Mouse (Mus musculus): ENCODE data around the gene Mlx.
A peak's percentile ranks its signal among the peaks of the same experiment; 100 is the strongest.
"Not testable (repeated sequence)": the region's sequence is repeated elsewhere in the genome, so short reads cannot be mapped to it uniquely, and the experiment has no call there.

Gene Mlx

DNA sequence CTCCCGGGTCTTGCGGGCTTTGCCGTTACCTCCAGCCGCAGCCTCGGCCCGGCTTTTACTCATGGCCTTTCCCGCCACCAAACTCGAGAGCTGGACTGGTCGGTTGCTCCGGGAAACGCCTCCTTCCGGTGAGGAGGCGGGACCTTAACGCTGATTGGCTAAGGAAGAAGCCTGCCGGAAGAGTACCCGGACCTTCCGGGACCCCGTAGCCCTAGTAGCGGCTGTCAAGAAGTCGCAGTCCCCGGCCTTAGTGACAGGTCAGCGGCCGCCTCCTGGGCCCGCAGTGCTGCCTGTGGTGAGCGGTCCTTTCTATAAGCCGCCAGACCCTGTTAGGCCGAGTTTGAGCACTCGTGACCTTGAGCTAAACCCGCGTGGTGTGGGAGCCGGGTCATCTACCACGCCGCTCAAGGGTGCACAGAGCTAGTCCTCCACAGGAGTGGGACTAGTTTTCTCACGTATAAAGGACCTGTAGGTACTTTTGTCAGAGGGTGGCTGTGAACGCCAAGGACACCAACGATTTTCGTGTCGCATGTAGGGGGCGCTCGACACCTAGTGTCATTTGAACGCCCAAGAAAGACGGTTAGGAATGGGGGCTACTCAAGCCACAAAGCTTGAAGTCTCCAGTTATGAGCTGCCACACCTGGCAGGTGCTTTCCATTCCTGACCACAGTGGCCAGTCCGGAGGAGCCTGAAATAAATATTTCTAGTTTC is 8.4 kb downstream of the Mlx start, which contains the start of gene Psmc3ip:
Gene Psmc3ip, minus strand, starts transcription at position 123 of the 711 bp plus-strand sequence.
- DNase-seq (ENCODE audit: low read depth, low spot score): peak; percentile 92

DNA sequence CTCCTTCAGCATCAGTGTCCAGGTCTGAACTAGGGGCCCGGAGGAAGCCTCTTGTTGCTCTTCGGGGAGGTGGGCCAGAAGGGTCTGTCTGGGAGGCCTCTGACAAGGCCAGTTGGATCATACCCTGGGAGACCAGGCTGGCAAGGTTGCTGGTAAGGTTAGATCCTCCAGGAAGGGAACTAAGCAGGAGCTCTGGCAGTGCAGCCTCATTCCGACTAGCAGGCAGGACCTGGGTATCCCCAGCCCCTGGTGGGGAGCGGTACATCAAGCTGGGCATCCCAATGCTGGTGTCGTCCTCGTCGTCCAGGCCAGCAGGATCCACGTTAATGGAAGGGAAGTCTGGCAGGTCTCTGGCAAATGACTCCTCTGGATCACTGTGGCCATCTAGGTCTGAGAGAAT is 11.2 kb downstream of the Mlx start:
- DNase-seq (ENCODE audit: low read depth, low spot score): no peak

DNA sequence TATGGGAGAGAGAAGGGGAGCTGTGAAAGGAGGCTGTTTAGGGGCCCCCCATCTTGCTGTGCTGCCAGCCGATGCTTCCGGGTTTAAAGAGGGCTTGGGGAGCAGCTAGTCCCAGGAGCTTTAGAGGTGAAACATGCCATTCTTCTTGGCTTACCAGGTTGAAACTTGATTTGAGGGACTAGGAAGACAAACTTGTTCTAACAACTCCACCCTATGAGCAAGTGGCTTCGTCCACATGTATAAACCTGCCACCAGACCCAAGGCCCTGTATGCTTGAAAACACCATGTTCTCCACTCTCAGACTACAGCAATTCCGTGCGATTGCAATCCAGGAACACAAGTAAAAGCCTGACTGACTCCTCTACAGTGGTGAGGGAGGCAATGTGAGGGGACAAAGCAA is 15.9 kb downstream of the Mlx start:
- no peak for DNase-seq (ENCODE audit: low read depth, low spot score)

DNA sequence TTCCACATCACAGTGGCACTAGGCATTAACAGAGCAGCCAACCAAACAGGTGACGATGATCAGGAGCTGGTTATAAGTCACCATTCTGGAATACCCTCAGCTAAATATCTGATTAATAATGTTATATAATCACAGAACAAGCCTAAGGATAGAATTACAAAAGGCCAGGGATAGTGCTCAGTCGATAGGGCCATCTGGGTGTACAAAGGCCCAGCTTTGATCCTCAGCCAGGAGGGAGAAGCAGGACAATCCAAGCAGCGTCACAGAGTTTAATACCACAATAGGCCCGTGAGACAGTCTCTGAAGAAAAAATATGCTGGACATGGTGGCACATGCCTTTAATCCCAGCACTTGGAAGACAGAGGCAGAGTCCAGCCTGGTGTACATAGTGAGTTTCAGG is 22.3 kb downstream of the Mlx start:
- DNase-seq (ENCODE audit: low read depth, low spot score): no peak

DNA sequence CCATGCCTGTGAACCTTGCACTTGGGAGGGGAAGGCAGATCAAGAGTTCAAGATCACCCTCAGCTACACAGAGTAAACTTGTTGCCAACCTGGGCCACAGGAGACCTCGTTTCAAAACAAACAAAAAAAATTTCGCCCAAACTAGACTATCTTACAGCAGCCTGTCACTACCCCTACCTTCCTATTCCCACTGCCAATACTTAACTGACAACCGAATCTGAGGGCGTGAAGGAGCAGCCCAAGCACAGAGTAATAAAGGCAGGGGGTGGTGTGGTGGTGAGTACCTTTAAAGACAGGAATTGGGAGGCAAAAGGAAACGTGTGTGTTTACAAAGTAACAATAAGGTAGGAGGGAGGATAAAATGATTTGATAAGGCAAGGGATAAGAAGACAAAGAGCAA is 23.6 kb downstream of the Mlx start:
- DNase-seq (ENCODE audit: low read depth, low spot score): no peak

DNA sequence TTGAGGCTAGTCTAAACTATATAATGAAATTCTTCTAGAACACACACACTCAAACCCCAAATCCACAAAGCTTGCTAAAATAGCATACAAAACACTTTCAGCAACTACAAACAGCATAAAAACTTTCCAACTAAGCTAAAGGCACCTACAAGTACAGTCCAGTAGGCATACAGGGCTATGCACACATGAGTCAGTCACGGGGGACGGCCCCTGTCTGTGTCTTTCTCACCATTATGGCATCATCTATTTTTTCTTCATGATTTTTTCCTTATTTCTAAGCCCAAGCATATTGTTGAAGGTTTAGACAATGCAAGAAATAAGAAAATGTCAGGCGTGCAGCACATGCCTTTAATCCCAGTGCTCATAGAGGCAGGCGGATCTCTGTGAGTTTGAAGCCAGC is 24.1 kb downstream of the Mlx start:
- DNase-seq (ENCODE audit: low read depth, low spot score): no peak

DNA sequence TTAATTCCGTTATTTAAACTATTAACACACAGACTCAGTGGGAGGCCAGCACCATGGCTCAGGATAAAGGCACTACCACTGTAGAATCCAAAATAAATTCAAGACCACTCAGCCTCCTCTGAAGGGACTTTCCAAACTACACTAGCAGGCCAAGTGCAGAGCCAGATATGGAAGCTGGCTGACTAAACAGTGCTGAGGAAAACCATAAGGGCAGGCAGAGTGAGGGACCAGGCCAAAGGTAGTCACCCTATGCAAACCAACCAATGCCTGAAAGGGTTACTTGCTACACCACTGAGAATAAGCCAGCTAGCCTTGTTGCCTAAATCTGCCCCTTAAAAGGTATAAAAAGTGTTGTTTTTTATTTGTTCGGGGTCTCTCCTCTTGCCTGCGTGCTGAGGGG is 25.1 kb downstream of the Mlx start:
- DNase-seq (ENCODE audit: low read depth, low spot score): no peak

DNA sequence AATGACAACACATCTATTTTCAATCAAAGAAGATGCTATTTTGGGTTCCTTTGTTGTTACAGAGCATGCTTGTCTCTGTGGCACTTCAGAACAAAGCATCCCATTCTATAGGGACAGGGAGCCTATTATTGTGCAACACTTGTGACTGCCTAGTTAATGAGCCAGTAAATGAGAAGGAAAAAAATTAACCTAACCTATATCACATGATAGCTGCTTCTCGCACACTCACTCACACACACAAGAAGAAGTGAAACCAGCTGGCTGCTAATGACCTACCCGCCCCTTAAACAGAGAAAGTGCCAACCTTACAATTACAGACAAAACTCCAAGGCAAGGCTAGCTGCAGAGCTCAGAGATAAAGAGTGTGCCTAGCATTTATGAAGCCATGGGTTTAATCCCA is 28.5 kb downstream of the Mlx start:
- DNase-seq (ENCODE audit: low read depth, low spot score): no peak

DNA sequence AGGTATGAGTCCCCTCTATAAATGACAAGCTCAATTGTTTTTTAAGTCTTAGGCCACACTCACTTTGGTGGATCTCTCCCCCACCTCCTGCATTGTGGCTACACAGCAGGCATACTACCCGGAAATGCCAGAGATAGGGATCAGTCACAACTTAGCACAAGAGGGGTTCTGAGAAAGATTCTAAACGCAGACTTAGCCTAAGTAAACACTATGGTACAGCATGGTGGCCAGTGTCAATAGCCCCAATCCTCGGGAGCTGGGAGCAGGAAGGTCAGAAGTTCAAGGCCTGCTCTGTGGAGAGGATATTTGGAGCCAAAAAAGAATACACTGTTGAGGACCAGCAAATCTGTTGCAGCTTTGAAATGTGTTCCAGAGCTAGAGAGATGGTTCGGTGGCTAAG is 31.0 kb downstream of the Mlx start:
- DNase-seq (ENCODE audit: low read depth, low spot score): no peak

DNA sequence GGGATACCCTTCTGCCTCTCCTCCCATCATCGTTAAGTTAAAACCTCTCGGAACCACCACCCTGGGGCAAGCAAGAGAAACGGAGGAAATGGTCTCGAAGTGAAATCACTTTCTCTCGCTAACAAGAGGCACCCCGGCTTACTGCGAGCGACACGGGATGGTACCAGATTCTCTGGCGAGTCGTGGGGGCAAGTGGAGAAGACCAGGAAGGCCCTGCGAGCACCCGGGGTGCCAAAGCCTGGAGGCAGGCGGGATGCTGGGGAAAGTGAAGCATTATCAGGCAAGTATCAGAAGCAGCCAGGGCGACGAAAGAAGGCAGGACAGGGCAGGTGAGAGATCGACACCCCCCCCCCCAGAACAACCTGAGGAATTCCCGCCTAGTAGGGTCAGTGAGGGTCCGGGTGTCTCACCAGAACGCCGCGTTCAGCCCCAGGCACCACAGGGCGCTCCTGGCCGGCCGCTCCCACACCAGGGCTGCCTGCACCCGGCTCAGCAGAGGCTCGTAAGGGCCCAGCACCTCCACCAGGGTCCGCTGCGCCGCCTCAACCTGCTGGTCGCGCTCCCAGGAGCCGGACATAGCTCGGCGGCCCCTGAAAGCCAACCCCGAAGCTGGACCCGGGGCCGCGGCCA is 32.2 kb downstream of the Mlx start:
- no peak for DNase-seq (ENCODE audit: low read depth, low spot score)

DNA sequence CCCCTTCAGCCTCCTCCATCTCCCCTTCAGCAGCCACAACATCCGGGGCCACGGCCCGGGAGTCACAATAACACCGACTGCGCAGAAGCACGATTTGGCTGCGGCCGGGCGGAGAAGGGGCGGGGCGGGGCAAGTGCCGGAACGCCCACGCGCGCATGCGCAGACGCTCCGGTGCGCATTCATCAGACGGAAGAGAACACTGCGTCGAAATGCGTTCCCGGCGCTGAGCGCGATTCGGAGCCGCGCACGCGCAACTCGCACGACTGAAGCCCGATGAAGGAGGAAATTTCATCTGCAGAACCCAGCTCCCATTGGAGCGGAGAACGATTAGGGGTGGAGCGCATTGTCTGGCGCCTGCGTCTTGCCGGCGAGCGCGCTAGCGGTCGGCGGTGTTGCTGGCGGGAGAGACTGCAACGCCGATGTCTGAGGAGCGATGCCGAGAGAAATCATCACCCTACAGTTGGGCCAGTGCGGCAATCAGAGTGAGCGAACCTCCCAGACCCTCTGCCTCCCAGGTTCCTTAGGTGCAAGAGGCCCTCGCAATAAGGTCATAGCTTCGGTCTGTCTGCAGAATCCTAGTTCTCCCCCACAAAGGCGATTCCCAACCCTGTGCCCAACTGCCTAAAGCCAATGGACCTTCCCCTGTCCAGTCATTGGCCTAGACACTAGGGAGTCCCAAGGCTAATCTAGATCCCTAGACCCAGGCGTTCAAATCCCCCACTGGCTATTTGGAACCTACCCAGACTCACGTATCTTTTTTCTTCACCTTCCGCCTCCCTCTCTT is 32.9 kb downstream of the Mlx start, which contains the start of the genes Retreg3 and Tubg1:
Gene Retreg3, minus strand, starts transcription at position 133 of the 784 bp plus-strand sequence.
Gene Tubg1, plus strand, starts transcription at position 178 of the 784 bp plus-strand sequence.
- peak; percentile 100 for DNase-seq (ENCODE audit: low read depth, low spot score)

DNA sequence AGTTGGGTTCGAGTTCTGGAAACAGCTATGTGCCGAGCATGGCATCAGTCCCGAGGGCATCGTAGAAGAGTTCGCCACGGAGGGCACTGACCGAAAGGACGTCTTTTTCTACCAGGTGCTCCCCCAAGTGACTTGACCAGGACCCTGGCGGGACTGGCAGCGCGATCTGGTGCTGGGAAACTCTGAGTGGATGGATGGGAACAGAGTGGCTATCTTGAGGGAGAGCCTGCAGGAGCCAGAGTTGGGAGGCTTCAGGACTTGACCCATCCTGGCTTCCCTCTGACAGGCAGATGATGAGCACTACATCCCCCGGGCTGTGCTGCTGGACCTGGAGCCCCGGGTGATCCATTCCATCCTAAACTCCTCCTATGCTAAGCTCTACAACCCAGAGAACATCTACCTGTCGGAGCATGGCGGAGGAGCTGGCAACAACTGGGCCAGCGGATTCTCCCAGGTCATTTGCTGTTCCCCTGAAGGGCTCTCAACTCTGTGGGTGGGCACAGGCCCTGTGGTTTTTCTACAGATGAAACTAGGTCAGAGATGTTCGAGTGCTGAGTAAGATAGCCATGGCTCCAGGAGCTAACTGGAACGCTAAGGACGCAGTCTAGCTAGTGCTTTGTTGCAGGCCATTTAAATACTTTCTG is 33.6 kb downstream of the Mlx start:
- DNase-seq (ENCODE audit: low read depth, low spot score): no peak

DNA sequence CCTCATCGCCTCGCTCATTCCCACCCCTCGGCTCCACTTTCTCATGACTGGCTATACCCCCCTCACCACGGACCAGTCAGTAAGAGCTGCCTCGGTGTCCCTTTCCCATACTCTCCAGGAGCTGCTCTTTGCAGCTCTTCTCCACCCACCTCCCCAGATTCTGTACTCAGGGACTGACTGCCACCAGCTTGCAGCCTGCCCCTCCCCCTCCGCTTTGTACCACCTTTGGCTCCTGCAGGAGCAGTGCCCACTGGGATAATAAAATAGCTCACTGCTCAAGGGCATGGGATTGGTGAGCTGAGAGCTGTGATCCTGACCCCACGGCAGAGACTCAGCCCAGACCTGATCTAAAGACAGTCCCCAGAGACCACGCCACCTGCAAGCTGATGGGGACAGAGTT is 37.4 kb downstream of the Mlx start:
- not testable (repeated sequence) for DNase-seq (ENCODE audit: low read depth, low spot score)

DNA sequence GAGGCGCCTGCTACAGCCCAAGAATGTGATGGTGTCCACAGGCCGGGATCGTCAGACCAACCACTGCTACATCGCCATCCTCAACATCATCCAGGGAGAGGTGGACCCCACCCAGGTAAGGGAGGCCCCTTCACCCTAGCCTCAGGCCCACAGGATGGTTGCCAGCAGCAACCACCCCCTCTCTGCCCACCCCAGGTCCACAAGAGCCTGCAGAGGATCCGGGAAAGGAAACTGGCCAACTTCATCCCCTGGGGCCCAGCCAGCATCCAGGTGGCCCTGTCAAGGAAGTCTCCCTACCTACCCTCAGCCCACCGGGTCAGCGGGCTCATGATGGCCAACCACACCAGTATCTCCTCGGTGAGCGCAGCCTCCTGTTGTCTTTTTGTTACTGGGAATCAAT is 37.9 kb downstream of the Mlx start:
- not testable (repeated sequence) for DNase-seq (ENCODE audit: low read depth, low spot score)

DNA sequence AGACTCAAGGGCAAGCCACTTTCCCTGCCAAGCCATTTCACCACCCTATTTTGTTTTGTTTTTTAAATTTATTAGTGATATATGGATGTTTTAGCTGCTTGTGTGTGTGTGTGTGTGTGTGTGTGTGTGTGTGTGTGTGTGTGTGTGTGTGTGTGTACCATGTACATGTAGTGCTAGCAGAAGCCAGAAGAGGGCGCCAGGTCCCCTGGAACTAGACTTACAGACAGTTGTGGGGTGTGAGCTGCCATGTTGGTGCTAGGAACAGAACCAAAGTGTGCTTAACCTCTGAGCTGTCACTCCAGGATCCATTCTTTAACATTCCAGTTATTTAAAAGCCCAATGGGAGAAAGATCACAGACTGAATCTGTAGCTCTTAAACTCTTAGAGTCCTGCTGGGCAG is 40.0 kb downstream of the Mlx start:
- DNase-seq (ENCODE audit: low read depth, low spot score): no peak

DNA sequence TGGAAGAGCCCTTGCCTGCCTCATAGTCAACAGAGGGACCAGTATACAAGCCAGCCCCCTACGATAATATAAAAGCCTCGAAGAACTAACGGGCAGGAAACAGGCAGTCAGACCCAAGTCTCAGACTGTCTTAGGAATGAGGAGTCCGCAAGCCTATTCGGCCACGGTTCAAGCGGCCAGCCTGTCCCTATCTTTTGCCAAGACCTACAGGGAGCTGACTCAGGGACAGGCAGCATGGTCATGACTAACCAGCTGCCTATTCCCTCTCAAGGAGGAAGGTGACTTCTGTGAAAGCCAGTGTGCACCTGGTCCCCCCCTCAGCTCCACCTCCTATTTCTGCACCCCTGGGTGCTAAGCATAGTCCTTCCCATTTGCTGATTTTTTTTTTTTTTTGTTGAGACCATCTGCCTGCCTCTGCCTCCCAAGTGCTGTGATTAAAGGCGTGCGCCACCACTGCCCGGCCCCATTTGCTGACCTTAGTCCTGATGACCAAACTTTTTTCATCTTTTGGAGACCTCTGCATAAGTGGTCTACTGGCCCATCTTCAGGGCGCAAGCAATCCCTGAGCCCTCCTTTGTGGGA is 42.0 kb downstream of the Mlx start:
- DNase-seq (ENCODE audit: low read depth, low spot score): no peak

DNA sequence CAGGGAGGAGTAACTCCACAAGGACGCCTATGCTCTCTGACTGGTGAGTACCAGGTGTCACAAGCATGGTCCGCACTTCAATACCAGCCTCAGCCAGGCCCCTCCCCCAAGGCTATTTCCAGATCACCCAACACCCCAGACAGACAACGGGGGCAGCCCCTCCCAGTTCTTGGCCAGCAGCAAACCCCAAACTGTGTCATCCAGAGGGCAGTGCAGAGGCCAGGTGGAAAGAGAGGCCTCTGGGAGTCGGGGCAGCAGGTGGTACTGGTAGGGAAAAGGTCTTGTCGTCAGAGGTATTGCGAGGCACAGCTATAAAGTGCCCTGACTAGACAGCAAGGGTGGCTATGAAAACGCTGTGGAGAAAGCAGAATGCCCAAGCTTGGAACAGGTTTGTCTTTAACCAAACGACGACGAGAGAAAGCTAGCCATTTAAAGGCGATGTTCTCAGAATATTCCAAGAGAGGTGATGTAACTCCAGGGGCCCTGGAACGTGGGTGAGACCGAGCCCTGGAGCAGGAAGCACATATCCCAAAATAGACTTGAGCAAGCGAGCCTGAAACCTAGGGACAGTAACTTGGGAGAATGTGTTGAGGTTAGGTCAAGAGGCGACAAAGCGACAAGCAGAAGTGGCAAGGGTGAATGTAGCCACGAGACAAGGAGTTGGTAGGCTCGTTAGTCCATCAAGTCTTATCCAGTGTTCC is 43.1 kb downstream of the Mlx start:
- no peak for DNase-seq (ENCODE audit: low read depth, low spot score)

DNA sequence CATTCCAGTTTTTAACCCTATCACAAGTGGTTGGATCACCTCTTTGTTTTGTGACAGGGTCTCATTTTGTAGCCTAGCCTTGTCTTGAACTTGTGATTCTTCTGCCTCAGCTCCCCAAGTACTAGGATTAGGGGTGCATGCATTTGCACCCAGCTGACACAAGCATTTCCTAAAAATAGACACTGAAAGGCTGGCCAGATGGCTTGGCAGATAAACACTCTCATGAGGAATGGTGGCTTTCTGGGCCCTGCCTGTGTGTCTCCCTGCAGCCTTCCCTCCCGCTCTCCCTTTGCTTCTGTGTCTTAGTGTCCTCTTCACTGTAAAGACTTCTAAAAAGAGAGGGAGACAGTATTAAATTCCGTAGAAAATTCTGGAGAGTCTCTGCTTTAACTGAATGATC is 44.1 kb downstream of the Mlx start:
- DNase-seq (ENCODE audit: low read depth, low spot score): no peak

DNA sequence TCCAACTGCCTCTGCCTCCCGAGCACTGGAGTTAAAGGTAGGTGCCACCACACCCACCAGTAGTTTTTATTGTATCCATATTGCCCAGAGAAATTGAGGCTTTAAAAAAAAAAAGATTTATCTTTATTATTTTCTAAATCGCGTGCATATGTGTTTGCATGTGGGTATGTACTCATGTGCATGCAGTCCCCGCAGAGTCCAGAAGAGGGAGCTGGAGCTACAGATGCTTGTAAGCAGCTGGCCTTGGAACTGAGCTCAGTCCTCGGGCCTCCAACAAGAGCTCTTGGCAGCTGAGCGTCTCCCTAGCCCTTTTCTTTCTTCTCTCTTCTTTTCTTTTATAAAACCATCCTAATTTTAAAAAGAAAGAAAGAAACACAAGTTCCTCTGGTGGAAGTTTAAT is 44.6 kb downstream of the Mlx start:
- no peak for DNase-seq (ENCODE audit: low read depth, low spot score)

DNA sequence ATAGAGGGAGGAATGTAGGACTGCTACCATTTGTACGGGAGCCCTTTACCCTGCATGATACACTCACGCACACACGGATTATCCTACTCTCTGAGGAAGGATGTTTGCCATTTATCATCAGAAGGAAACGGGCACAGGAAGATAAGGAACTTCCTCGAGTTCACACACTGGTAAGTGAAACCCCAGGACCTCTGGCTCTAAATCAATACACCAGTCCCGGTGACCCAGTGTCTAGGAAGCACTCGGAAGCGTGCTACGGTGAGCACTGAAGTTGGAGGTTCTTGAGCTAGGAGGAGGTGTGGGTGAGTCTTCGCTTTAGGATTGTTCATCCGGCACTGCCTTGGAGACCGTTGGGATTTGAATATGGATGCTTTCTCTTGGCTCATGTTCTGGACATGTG is 46.0 kb downstream of the Mlx start:
- no peak for DNase-seq (ENCODE audit: low read depth, low spot score)

DNA sequence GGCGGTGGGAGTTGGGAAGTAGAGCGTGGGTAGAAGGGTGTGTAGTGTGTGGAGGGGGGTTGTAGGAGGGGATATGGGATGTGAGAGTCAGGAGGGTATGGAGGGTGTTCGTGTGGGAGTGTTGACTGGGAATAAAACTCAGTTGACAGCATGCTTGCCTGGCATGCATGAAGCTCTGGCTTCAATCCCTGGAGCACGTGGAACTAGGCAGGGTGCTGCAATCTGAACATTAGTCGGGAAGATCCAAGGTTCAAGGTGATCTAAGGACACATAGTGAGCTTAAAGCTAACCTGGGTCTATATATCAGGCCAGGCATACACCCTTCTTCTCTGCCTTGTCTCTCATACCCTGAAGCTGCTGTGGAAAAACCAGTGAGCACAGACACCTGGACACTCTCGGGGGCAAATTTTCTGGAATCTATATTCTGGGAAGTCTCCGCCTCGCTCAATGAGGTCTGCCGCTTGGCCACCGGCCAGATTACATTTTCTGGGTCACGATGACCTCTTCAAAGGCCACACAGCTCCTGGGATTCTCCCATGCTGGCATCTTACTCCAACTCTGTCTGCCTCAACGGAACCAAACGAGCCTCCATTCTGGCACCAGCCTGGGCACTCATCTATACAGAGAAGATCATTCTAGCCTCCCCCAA is 47.3 kb downstream of the Mlx start:
- DNase-seq (ENCODE audit: low read depth, low spot score): no peak
